Mouse (Mus musculus): ENCODE measurements around the gene Ldhd.

Gene Ldhd

GRCm38 (mm10) chr8:111626933-111627332 is 3.2 kb downstream of the Ldhd start:
- DNase-seq: no peak

GRCm38 (mm10) chr8:111626528-111626820 is 3.7 kb downstream of the Ldhd start:
- no peak for DNase-seq

- DNase-seq: peak; percentile 66 to 81
Measured at GRCm38 (mm10) chr8:111625694-111626527, 4.3 kb downstream of the Ldhd start.

GRCm38 (mm10) chr8:111624853-111625221 is 5.3 kb downstream of the Ldhd start:
- DNase-seq: no peak

GRCm38 (mm10) chr8:111624081-111624852 is 5.9 kb downstream of the Ldhd start:
- DNase-seq: peak; percentile 90

- no peak for DNase-seq
Measured at GRCm38 (mm10) chr8:111622553-111622952, 7.6 kb downstream of the Ldhd start.

- DNase-seq: no peak
Measured at GRCm38 (mm10) chr8:111622104-111622503, 8.1 kb downstream of the Ldhd start.

- no peak for DNase-seq
Measured at GRCm38 (mm10) chr8:111619936-111620335, 10.2 kb downstream of the Ldhd start.

GRCm38 (mm10) chr8:111618273-111618672 is 11.9 kb downstream of the Ldhd start:
- DNase-seq: no peak

GRCm38 (mm10) chr8:111617812-111618211 is 12.4 kb downstream of the Ldhd start:
- no peak for DNase-seq

GRCm38 (mm10) chr8:111614786-111615701 is 15.1 kb downstream of the Ldhd start:
- no peak for DNase-seq

GRCm38 (mm10) chr8:111613181-111613580 is 17.0 kb downstream of the Ldhd start:
- no peak for DNase-seq

GRCm38 (mm10) chr8:111607414-111607813 is 22.8 kb downstream of the Ldhd start:
- no peak for DNase-seq

- no peak for DNase-seq
Measured at GRCm38 (mm10) chr8:111606961-111607360, 23.2 kb downstream of the Ldhd start.

GRCm38 (mm10) chr8:111604986-111605385 is 25.2 kb downstream of the Ldhd start:
- no peak for DNase-seq

- DNase-seq: no peak
Measured at GRCm38 (mm10) chr8:111602050-111602449, 28.1 kb downstream of the Ldhd start.

- DNase-seq: no peak
Measured at GRCm38 (mm10) chr8:111599707-111600444, 30.3 kb downstream of the Ldhd start.

- DNase-seq: peak; percentile 18 to 70
Measured at GRCm38 (mm10) chr8:111597310-111597709, 32.9 kb downstream of the Ldhd start.

- no peak for DNase-seq
Measured at GRCm38 (mm10) chr8:111596485-111596821, 33.7 kb downstream of the Ldhd start.

- DNase-seq: peak; percentile 18 to 21
Measured at GRCm38 (mm10) chr8:111595712-111596484, 34.3 kb downstream of the Ldhd start.

- no peak for DNase-seq
Measured at GRCm38 (mm10) chr8:111594951-111595350, 35.2 kb downstream of the Ldhd start.
